Mouse (Mus musculus): ENCODE results near the gene Adprhl2. TPM values are rescaled to one million over a fixed set of nuclear protein-coding genes. Genes with fewer than 3 reads are reported as not detected.

Gene Adprhl2
- total and polyA plus RNA-seq, 2 experiments from 2014 or later: 61.9 to 80.6 TPM

DNA sequence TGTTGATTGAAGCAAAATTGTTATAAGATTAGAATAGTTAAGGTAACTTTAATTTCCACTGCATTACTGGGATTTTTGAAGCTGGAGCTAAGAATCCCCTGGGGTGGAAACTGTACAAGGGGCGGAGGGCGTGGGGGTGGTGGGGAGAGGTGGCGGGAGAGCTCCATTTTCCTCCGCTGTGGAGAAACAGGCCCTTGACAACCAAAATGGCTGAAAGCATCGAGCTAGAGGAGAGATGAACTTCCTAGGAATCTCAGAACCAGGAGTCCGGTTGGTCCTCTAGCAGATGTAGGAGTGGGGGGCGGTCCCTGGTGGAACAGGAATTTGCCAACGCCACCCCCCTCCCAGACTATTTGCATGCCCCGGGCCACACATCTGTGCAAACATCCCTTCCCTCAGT lies 39.8 kb downstream of the Adprhl2 start:
- DNase-seq (ENCODE audit: low spot score) (no peak), ATAC-seq (ENCODE audit: low FRiP score) (no peak)
- Histone ChIP-seq H3K9ac (replicated peaks; ENCODE audit: low read length, poor library complexity, severe bottlenecking) (no peak overlapping the region), H3K9me3 (ENCODE audit: low read length) (no peaks in the 10 kb centered on the region), H3K4me2 (ENCODE audit: low read depth, low read length, poor library complexity, severe bottlenecking) (no peak overlapping the region), H3K4me3 (ENCODE audit: low read depth, low read length) (no peak overlapping the region), H3K27me3 (ENCODE audit: insufficient read depth, low read length) (peaks cover 11% of the 10 kb centered on the region), H3K27ac (ENCODE audit: low read depth, low read length) (no peak overlapping the region), H3K4me1 (ENCODE audit: insufficient read depth, low read length) (no peaks in the 10 kb centered on the region), H3K36me3 (ENCODE audit: insufficient read depth, low read length) (no peaks in the 10 kb centered on the region)
- no peak for TF ChIP-seq CTCF (IDR thresholded peaks at IDR 0.05)
- 73% methylated on average over 9 of the region's 9 CpGs for WGBS

- peaks cover 7% of the 10 kb centered on the region for H3K36me3 ChIP-seq (ENCODE audit: insufficient read depth, low read length)
- no peak overlapping the region for H3K4me2 ChIP-seq (ENCODE audit: low read depth, low read length, poor library complexity, severe bottlenecking)
- ATAC-seq (ENCODE audit: low FRiP score) (no peak), DNase-seq (ENCODE audit: low spot score) (no peak)
- WGBS: 60% methylated on average over 9 of the region's 9 CpGs
- H3K27me3 ChIP-seq (ENCODE audit: insufficient read depth, low read length): no peaks in the 10 kb centered on the region
- no peaks in the 10 kb centered on the region for H3K9me3 ChIP-seq (ENCODE audit: low read length)
- H3K4me3 ChIP-seq (ENCODE audit: low read depth, low read length): no peak overlapping the region
- H3K4me1 ChIP-seq (ENCODE audit: insufficient read depth, low read length): no peaks in the 10 kb centered on the region
- no peak for TF ChIP-seq CTCF (IDR thresholded peaks at IDR 0.05)
- H3K27ac ChIP-seq (ENCODE audit: low read depth, low read length): no peak overlapping the region
- no peak overlapping the region for H3K9ac ChIP-seq (replicated peaks; ENCODE audit: low read length, poor library complexity, severe bottlenecking)
Observed at GRCm38 (mm10) chr4:126278961-126279360, 42.5 kb downstream of the Adprhl2 start.

GRCm38 (mm10) chr4:126278565-126278915 lies 43.0 kb downstream of the Adprhl2 start:
- WGBS: 34% methylated on average over 9 of the region's 9 CpGs
- Histone ChIP-seq H3K27ac (ENCODE audit: low read depth, low read length) (no peak overlapping the region), H3K27me3 (ENCODE audit: insufficient read depth, low read length) (no peaks in the 10 kb centered on the region), H3K9me3 (ENCODE audit: low read length) (no peaks in the 10 kb centered on the region), H3K36me3 (ENCODE audit: insufficient read depth, low read length) (peaks cover 11% of the 10 kb centered on the region), H3K4me1 (ENCODE audit: insufficient read depth, low read length) (no peaks in the 10 kb centered on the region), H3K4me3 (ENCODE audit: low read depth, low read length) (no peak overlapping the region), H3K4me2 (ENCODE audit: low read depth, low read length, poor library complexity, severe bottlenecking) (no peak overlapping the region), H3K9ac (replicated peaks; ENCODE audit: low read length, poor library complexity, severe bottlenecking) (no peak overlapping the region)
- ATAC-seq (ENCODE audit: low FRiP score): no peak
- TF ChIP-seq CTCF (IDR thresholded peaks at IDR 0.05): no peak
- DNase-seq (ENCODE audit: low spot score): no peak

GRCm38 (mm10) chr4:126277906-126278564 lies 43.5 kb downstream of the Adprhl2 start:
- ATAC-seq (ENCODE audit: low FRiP score): peak; percentile 52; the same call in 1 of the 2 replicates
- Histone ChIP-seq H3K4me3 (ENCODE audit: low read depth, low read length) (no peak overlapping the region), H3K27ac (ENCODE audit: low read depth, low read length) (no peak overlapping the region), H3K9me3 (ENCODE audit: low read length) (no peaks in the 10 kb centered on the region), H3K4me2 (ENCODE audit: low read depth, low read length, poor library complexity, severe bottlenecking) (no peak overlapping the region), H3K4me1 (ENCODE audit: insufficient read depth, low read length) (no peaks in the 10 kb centered on the region), H3K9ac (replicated peaks; ENCODE audit: low read length, poor library complexity, severe bottlenecking) (no peak overlapping the region), H3K27me3 (ENCODE audit: insufficient read depth, low read length) (no peaks in the 10 kb centered on the region), H3K36me3 (ENCODE audit: insufficient read depth, low read length) (peaks cover 16% of the 10 kb centered on the region)
- TF ChIP-seq CTCF (IDR thresholded peaks at IDR 0.05): peak; percentile 83
- 9% methylated on average over 13 of the region's 13 CpGs for WGBS
- peak; percentile 73 for DNase-seq (ENCODE audit: low spot score)

- ATAC-seq (ENCODE audit: low FRiP score): no peak
- no peaks in the 10 kb centered on the region for H3K27me3 ChIP-seq (ENCODE audit: insufficient read depth, low read length)
- no peak overlapping the region for H3K27ac ChIP-seq (ENCODE audit: low read depth, low read length)
- 81% methylated on average over 13 of the region's 13 CpGs for WGBS
- H3K4me2 ChIP-seq (ENCODE audit: low read depth, low read length, poor library complexity, severe bottlenecking): no peak overlapping the region
- no peak overlapping the region for H3K9ac ChIP-seq (replicated peaks; ENCODE audit: low read length, poor library complexity, severe bottlenecking)
- no peaks in the 10 kb centered on the region for H3K9me3 ChIP-seq (ENCODE audit: low read length)
- no peak for TF ChIP-seq CTCF (IDR thresholded peaks at IDR 0.05)
- no peak overlapping the region for H3K4me3 ChIP-seq (ENCODE audit: low read depth, low read length)
- peaks cover 25% of the 10 kb centered on the region for H3K36me3 ChIP-seq (ENCODE audit: insufficient read depth, low read length)
- no peaks in the 10 kb centered on the region for H3K4me1 ChIP-seq (ENCODE audit: insufficient read depth, low read length)
- DNase-seq (ENCODE audit: low spot score): no peak
Observed at GRCm38 (mm10) chr4:126275681-126276131, 45.8 kb downstream of the Adprhl2 start.

DNA sequence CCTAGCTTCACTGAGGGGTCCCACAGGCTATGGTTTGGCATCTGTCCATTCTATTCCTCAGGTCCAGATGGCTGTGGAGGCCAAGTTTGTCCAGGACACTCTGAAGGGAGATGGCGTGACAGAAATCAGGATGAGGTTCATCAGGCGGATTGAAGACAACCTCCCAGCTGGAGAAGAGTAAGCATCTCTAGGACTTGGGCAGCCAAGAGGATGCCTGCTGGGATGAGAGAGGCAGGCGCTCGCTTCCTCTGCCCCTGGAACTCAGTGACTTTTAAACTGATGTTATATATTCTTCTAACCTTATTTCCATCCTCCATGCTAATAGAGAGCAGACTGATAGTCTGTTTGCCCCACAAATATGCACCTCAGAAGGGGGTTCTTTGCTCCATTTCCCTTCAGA lies 46.4 kb downstream of the Adprhl2 start:
- Histone ChIP-seq H3K9ac (replicated peaks; ENCODE audit: low read length, poor library complexity, severe bottlenecking) (no peak overlapping the region), H3K4me3 (ENCODE audit: low read depth, low read length) (no peak overlapping the region), H3K27ac (ENCODE audit: low read depth, low read length) (no peak overlapping the region), H3K4me2 (ENCODE audit: low read depth, low read length, poor library complexity, severe bottlenecking) (no peak overlapping the region), H3K36me3 (ENCODE audit: insufficient read depth, low read length) (peaks cover 25% of the 10 kb centered on the region), H3K9me3 (ENCODE audit: low read length) (no peaks in the 10 kb centered on the region), H3K4me1 (ENCODE audit: insufficient read depth, low read length) (no peaks in the 10 kb centered on the region), H3K27me3 (ENCODE audit: insufficient read depth, low read length) (no peaks in the 10 kb centered on the region)
- ATAC-seq (ENCODE audit: low FRiP score) (no peak), DNase-seq (ENCODE audit: low spot score) (no peak)
- WGBS: 92% methylated on average over 4 of the region's 4 CpGs
- TF ChIP-seq CTCF (IDR thresholded peaks at IDR 0.05): no peak

Measured in midbrain, postnatal 0 days (tissue).